Mouse (Mus musculus): Measurements from ENCODE around the gene Cavin1. TPM values are rescaled to one million over a fixed set of nuclear protein-coding genes. Genes with fewer than 3 reads are reported as not detected.
A peak's percentile ranks its signal among the peaks of the same experiment; 100 is the strongest.

Cavin1 gene
- total and polyA plus RNA-seq, 3 experiments = 3.4 to 9.0 TPM; not detected in 1

- H3K27ac ChIP-seq (ENCODE audit: control insufficient read depth, low read depth, low read length) = no peak overlapping the region
- peaks cover 0 to 18% of the 10 kb centered on the region in 2 experiments; a peak in 2 of 4 replicates for H3K36me3 ChIP-seq (ENCODE audit: control insufficient read depth in 1 of 2, insufficient read depth in 2 of 2, low read length in 2 of 2)
- H3K9me3 ChIP-seq (replicated peaks; ENCODE audit: insufficient read depth, low read length) = no peaks in the 10 kb centered on the region
- H3K9ac ChIP-seq (ENCODE audit: control insufficient read depth, low read depth, low read length, poor library complexity, severe bottlenecking) = no peak overlapping the region
- no peak overlapping the region for H3K4me3 ChIP-seq (ENCODE audit: control insufficient read depth in 1 of 2, insufficient read depth in 1 of 2, low read depth in 2 of 2, low read length in 2 of 2)
- no peaks in the 10 kb centered on the region for H3K79me2 ChIP-seq (ENCODE audit: control insufficient read depth, insufficient read depth, low read length, poor library complexity)
- H3K27me3 ChIP-seq (ENCODE audit: control insufficient read depth in 1 of 2, insufficient read depth in 2 of 2, low read length in 2 of 2) = no peaks in the 10 kb centered on the region
- DNase-seq (ENCODE audit: low read depth, low spot score) = peak; percentile 43
- peaks cover 6 to 7% of the 10 kb centered on the region in 2 experiments for H3K4me1 ChIP-seq (ENCODE audit: control insufficient read depth in 1 of 2, insufficient read depth in 2 of 2, low read length in 2 of 2)
- peak; percentile 48; the same call in 1 of the 2 replicates for TF ChIP-seq TCF12 (IDR thresholded peaks at IDR 0.05; ENCODE audit: low read depth, low read length)
- TF ChIP-seq ETS1 (IDR thresholded peaks at IDR 0.05; ENCODE audit: low read depth, low read length) = 0 out of 2 replicates have a peak, but pooled peaks have one; percentile 9
- no peak for TF ChIP-seq E2F4 (IDR thresholded peaks at IDR 0.05; ENCODE audit: borderline replicate concordance, low read depth, low read length)
- TF ChIP-seq EP300 (IDR thresholded peaks at IDR 0.05; ENCODE audit: low read depth in 1 of 2, low read length in 2 of 2) = peak; percentile 48 to 62; a peak in 3 of 4 replicates
- TF ChIP-seq GATA1 (IDR thresholded peaks at IDR 0.05; ENCODE audit: low read depth, low read length) = peak; percentile 59; the same call in 1 of the 2 replicates
- TF ChIP-seq JUND (IDR thresholded peaks at IDR 0.05; ENCODE audit: low read depth, low read length) = no peak
- no peak for TF ChIP-seq MAZ (IDR thresholded peaks at IDR 0.05; ENCODE audit: low read depth, low read length)
These were observed 46.2 kb downstream of the Cavin1 start for GRCm38 (mm10) chr11:100924386-100924919.

GRCm38 (mm10) chr11:100920887-100921624 is 49.6 kb downstream of the Cavin1 start:
- Histone ChIP-seq H3K9ac (ENCODE audit: control insufficient read depth, low read depth, low read length, poor library complexity, severe bottlenecking) (no peak overlapping the region), H3K4me1 (ENCODE audit: control insufficient read depth in 1 of 2, insufficient read depth in 2 of 2, low read length in 2 of 2) (peaks cover 0 to 5% of the 10 kb centered on the region in 2 experiments; a peak in 3 of 4 replicates), H3K9me3 (replicated peaks; ENCODE audit: insufficient read depth, low read length) (no peaks in the 10 kb centered on the region), H3K4me3 (ENCODE audit: control insufficient read depth in 1 of 2, insufficient read depth in 1 of 2, low read depth in 2 of 2, low read length in 2 of 2) (no peak overlapping the region), H3K36me3 (ENCODE audit: control insufficient read depth in 1 of 2, insufficient read depth in 2 of 2, low read length in 2 of 2) (peaks cover 0 to 4% of the 10 kb centered on the region in 2 experiments; a peak in 3 of 4 replicates), H3K79me2 (ENCODE audit: control insufficient read depth, insufficient read depth, low read length, poor library complexity) (no peaks in the 10 kb centered on the region), H3K27me3 (ENCODE audit: control insufficient read depth in 1 of 2, insufficient read depth in 2 of 2, low read length in 2 of 2) (no peaks in the 10 kb centered on the region), H3K27ac (ENCODE audit: control insufficient read depth, low read depth, low read length) (no peak overlapping the region)
- TF ChIP-seq ZC3H11A (IDR thresholded peaks at IDR 0.05; ENCODE audit: low read depth, low read length) (no peak), SIN3A (IDR thresholded peaks at IDR 0.05; ENCODE audit: low read length) (0 out of 2 replicates have a peak, but pooled peaks have one; percentile 26), ZNF384 (IDR thresholded peaks at IDR 0.05; ENCODE audit: low read depth, low read length) (no peak)
- no peak for DNase-seq (ENCODE audit: low read depth, low spot score)

GRCm38 (mm10) chr11:100918007-100918406 is 52.7 kb downstream of the Cavin1 start:
- no peaks in the 10 kb centered on the region for H3K79me2 ChIP-seq (ENCODE audit: control insufficient read depth, insufficient read depth, low read length, poor library complexity)
- H3K9me3 ChIP-seq (replicated peaks; ENCODE audit: insufficient read depth, low read length) = no peaks in the 10 kb centered on the region
- H3K4me1 ChIP-seq (ENCODE audit: control insufficient read depth in 1 of 2, insufficient read depth in 2 of 2, low read length in 2 of 2) = no peaks in the 10 kb centered on the region
- DNase-seq (ENCODE audit: low read depth, low spot score) = no peak
- no peaks in the 10 kb centered on the region for H3K27me3 ChIP-seq (ENCODE audit: control insufficient read depth in 1 of 2, insufficient read depth in 2 of 2, low read length in 2 of 2)
- H3K4me3 ChIP-seq (ENCODE audit: control insufficient read depth in 1 of 2, insufficient read depth in 1 of 2, low read depth in 2 of 2, low read length in 2 of 2) = no peak overlapping the region
- H3K36me3 ChIP-seq (ENCODE audit: control insufficient read depth in 1 of 2, insufficient read depth in 2 of 2, low read length in 2 of 2) = no peaks in the 10 kb centered on the region; a peak in 1 of 4 replicates
- TF ChIP-seq BHLHE40 (IDR thresholded peaks at IDR 0.05; ENCODE audit: borderline replicate concordance, low read depth, low read length) = no peak
- TF ChIP-seq ZNF384 (IDR thresholded peaks at IDR 0.05; ENCODE audit: low read depth, low read length) = peak; percentile 56
- H3K27ac ChIP-seq (ENCODE audit: control insufficient read depth, low read depth, low read length) = no peak overlapping the region
- no peak overlapping the region for H3K9ac ChIP-seq (ENCODE audit: control insufficient read depth, low read depth, low read length, poor library complexity, severe bottlenecking)
